Mouse (Mus musculus): ENCODE data around the gene Haus8.
"Not testable (repeated sequence)": the region's sequence is repeated elsewhere in the genome, so short reads cannot be mapped to it uniquely, and the experiment has no call there.

The Haus8 gene

DNA sequence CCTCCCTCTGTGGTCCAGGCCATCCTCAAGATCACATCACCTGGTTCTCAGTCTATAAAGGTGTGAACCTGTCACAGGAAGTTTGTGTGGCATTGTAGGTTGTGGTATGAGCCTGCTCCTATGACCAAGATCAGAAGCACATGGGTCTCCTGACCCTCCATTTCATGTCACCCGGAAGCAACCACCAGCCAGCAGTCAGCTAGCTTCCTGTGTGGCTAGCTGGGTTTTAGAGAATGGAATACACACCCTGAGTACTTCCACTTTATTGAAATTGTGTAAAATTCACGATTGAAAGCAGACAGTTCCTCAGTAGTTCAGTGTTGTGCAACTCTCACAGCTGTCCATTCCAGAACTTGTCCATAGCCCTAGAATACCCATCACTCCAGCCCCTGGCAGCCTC, 13.5 kb upstream of the Haus8 start:
- DNase-seq (ENCODE audit: low spot score in 2 of 2), result peak; percentile 20 to 34

DNA sequence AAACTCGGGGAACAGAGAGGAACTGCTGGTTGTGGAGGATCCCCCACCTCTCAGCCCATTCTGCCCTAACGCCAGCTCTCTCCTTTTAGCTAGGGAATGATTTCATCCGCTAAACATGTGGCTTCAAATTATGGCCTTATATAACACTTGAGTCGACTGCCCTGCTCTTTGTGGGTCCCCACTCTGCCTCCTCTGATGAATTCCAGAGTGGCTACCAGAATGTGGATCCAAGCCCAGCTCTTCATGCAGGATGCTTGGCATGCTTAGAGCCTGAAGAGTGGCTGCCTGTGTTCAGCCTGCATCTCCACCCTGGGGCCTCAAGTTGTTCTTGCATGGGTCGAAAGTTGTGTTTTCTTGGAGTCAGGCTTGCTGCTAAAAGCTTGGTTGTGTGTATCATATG, 9.9 kb upstream of the Haus8 start:
- no peak for DNase-seq (ENCODE audit: low spot score in 2 of 2)

DNA sequence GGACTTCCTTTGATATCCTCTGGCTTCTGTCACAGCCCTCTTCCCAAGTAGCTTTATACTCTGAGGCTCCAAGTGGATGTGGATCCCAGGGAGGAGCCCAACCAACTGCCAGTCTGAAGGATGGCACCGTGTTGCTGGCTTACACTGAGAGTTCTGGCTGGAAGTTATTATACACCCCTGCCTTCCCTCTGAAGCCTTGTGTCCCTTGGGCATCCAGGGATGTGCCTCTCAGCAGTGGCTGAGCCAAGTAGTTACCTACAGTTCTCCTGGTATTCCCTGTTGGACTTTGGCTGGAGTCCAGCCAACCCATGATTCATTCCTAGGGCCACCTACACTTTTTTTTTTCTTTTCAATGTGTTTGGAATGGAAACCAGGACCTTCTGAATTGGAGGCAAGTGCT, 9.0 kb upstream of the Haus8 start:
- DNase-seq (ENCODE audit: low spot score in 2 of 2), result not testable (repeated sequence)

DNA sequence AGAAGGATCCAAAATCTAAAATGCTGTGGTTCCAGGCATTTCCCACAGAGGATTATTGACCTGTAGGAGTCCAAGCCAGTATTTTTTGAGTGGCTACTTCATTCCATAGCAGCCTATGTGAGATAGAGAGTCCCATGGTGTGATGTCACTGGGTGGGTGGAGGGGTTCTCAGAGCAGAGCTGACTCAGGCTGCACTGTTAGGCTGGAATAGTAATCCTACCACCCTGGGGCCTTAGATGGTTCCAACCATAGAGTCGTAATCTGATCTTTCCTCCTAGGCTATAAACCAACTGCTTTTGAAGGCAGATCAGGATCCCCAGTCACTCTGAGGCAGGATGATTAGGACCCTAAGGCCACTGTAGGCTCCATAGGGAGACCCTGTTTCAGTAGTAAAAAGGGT, 6.7 kb upstream of the Haus8 start:
- DNase-seq (ENCODE audit: low spot score in 2 of 2), result not testable (repeated sequence)

DNA sequence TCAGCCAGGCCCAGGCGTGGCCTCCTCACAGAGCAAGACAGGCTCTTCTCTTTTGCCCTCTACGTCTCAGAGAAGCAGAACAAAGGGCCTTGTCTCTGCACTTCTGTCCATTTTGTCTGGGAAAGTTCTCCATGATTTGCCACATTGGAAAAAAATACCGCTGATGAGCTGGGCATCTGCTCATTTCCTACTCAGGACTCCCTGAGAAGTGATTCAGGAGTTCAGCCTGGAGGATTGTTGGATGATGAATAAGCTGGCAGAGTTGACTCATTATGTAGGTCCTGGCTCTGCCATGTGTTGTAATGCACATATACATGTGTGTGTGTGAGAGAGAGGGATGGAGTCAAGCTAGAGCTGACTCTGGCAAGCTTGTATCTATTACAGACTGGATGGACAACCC, 3.4 kb upstream of the Haus8 start:
- DNase-seq (ENCODE audit: low spot score in 2 of 2), result no peak

DNA sequence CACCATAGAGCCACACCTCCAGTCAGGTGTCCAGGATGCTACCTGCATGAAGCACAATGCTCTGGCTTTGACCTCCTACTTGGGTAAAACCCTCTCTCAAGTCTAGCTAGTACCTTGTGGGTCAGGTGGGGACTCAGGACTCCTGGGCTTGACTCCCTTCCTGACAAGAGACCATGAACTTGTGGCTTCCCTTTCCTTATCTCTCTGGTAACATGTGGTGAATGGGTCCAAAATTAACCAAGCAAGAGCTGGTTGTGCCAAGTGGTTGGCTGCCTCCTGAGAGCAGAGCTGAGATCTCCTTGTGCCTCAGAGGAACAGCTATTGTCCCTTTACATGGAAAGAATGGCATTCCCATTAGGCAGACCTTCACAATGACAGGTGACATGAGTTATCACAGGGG, 1.7 kb upstream of the Haus8 start:
- DNase-seq (ENCODE audit: low spot score in 2 of 2), result no peak

DNA sequence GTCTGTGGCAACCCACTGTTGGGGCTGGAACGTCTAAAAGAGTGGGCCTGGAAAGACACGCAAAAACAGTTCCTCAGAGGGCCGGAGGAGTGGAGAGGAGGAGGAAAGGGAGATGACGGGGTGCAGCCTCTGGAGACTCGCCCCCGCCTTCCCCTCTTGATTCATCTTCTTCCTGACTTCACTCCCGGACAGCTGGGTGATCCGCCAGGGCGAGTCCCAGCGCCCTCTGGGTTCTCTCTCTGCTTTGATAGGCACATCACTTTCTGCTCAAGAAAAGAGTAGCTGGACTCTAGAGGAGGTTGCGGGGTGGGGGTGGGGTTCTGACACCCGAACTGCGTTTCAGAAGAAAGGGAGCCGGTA, 397 bp upstream of the Haus8 start:
- DNase-seq (ENCODE audit: low spot score in 2 of 2), result peak; percentile 69

DNA sequence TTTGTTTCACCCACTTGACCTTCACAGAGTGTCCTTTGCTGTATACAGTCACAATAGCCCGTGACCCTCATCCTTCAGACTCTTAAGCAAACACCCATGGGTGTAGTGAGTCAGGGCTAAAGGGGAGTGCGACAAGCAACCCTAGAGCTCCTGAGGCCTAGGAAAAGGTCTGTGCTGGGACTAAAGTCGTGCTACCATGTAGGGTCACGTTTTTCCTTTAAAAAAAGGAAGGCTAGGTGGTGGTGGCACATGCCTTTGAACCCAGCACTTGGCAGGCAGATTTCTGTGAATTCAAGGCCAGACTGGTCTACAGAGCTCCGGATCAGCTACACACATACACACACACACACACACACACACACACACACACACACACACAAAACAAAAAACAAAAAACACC, 1.1 kb downstream of the Haus8 start:
- no peak for DNase-seq (ENCODE audit: low spot score in 2 of 2)

DNA sequence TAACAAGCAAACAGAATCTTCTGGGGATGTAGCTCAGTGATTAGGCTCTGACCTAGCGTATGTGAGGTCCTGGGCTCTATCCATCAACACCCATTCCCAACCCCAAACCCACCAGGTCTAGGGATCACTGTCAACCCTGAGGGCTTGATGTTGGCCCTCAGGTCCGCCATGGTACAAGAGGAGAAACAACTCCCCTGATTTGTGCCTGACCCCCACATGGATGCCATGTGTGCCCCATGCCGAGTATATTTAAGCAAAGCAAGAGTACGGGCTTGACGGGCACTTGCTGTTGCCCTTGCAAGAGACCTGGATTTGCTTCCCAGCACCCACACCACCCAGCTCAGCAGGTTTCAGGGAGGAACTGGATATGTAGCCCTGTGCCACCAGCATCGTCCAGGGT, 4.4 kb downstream of the Haus8 start:
- DNase-seq (ENCODE audit: low spot score in 2 of 2), result not testable (repeated sequence)

DNA sequence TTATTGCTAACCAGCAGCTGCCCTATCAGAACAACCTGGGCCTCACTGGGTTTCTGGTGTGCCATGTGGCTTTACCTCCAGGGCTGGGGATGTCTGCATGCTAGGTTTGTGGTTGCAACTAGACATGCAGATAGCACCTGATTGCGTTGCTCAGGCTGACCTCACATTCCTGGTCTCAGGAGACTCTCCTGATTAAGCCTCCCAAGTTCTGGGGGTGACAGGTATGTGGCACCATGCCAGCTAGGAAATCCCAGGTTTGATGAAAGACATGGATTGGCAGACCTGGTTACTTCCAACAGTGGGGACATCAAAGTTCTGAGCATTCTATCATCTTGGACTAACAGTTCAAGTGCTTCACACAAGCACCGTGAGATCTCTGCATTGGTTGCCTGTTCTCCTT, 5.0 kb downstream of the Haus8 start:
- no peak for DNase-seq (ENCODE audit: low spot score in 2 of 2)

DNA sequence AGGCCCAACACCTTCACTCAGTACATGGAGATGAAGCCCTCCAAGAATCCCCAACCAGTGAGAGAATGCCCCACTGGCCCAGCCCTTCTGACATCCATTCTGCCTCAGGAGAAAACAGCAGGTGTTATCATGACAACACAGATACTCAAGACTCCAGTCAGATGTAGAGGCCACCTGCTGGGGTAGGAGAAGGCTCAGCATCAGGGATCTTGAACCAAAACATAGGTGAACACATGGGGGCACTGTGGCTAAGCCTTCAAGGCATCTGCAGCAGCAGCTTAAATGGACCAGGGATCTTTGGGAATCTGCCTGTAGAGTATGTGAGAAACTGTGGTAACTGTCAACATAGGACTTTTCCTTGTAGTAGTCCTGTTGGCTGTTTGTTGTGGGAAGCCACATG, 11.5 kb downstream of the Haus8 start:
- peak in 1 of 2 experiments; percentile 22 for DNase-seq (ENCODE audit: low spot score in 2 of 2)

DNA sequence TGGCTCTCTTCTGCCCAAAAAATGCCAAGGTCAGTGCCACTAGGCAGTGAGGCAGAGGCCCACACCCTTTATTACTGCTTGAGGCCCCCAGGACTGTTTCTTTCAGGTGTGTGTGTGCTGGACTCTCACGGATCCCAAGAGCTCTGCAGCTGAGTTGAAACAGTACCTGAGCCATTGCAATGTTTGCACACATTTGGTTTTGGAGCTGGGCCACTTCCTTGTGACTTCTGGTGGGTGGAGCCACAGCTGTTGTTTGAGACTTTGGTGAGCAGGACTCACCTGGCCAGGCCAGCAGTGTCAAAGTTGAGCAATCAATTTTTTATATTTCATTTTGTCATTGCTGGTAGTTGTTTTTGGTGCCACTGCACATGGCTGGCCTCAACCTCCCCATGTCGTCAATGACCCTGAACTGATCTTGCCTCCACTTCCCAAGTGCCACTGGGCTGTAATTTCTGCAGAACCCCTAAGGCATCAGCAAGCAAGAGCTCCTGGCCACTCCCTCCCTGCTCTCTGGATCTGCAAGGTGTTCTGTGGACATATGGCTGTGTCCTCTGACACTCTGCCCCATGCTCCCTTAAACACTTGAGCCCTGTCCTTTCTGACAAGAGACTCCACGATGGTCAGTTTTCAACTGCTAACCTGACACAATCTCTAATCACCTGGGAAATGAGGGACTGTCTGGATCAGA, 16.0 kb downstream of the Haus8 start:
- DNase-seq (ENCODE audit: low spot score in 2 of 2), result no peak

DNA sequence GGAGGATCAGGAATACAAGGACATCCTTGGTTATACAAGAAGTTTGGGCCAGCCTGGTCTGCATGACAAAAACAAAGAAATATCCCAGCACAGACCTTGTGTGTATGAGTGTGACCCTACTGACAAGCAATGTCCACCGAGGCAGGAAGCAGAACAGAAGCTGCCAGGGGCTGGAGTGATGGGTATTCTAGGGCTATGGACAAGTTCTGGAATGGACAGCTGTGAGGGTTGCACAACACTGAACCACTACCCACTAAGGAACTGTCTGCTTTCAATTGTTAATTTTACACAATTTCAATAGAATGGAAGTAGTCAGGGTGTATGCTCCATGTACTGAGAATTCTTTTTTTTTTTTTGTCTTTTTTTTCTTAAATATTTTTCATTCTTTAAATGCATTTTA, 24.5 kb downstream of the Haus8 start:
- DNase-seq (ENCODE audit: low spot score in 2 of 2), result no peak

DNA sequence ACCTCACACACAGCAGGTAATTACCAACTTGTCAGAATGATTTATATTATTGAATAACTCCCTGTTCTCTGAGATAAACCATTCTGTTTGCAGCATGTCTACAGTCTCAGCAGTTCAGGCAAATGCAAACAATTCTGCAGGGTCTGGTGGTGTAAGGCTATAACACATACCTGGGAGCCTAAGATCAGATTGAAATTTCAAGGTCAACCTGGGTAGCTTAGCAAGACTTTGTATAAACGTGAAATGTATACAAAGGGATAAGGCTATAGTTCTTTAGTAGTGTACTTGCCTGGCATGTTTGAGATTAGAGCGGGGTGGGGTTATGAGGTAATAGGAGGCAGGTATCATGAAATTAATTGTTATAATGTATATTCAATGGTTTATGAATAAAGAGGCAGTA, 30.0 kb downstream of the Haus8 start:
- no peak for DNase-seq (ENCODE audit: low spot score in 2 of 2)

DNA sequence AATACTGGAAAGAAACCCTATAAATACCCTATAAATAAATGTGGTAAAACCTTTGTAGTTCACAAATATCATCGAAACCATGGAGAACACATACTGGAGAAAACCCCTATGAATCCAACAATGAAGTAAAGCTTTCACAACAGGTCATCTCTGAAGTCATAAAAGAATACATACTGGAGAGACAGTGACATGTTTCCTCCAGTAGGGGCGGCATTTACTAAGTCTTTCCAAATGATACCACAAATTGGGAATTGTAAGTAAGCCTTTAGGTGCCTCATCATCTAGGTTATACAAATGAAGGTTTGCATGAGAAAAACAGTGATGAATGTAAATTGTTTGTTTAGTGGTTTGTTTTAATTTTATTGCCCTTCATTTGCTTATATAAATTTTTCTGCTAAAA, 48.2 kb downstream of the Haus8 start:
- DNase-seq (ENCODE audit: low spot score in 2 of 2), result peak; percentile 8 to 9

DNA sequence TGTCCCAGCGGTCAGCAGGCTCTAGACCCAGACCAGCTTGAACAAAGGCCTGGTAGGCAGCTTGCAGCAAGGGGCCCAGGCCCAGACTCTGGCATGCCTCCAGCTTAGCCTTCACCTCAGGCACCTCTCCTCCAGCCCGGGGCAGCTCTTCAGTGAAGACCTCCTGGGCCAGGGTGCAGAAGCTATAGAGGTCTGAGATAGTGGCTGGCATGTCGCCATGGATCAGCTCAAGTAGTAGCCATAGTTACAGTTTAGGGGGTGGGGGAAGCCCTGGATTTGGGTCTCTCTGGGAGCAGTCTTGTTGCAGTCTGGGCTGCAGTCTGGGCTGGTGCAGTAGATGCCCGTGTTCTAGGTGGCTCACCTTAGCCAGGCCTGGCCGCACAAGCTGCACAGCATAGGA, 58.5 kb downstream of the Haus8 start:
- DNase-seq (ENCODE audit: low spot score in 2 of 2), result not testable (repeated sequence)

DNA sequence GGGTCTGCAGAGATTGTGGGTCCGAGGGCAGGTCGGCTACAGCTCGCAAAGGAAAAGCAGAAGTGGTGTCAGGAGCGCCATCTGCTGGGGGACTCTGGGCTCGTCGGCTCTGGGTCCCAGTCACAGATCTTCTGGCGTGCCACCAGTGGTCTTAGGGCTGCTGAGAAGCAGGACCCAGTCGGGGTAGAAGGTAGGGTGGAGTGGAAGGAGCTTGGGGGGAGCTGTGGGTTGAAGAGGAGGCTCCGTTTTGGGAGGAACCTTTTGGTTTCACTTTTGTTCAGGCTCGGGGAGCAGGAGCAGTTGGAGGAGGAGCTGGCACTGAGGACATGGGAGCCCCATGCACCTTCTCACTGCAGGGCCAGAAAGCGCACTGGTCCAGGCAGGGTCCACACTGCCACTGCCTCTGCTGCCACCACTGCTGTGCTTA, 67.2 kb downstream of the Haus8 start:
- not testable (repeated sequence) for DNase-seq (ENCODE audit: low spot score in 2 of 2)

All from spleen, postnatal 36 days (tissue).